Mouse (Mus musculus) midbrain, embryonic 13.5 days (tissue): ENCODE measurements around the gene Neto2. TPM values are rescaled to one million over a fixed set of nuclear protein-coding genes. Genes with fewer than 3 reads are reported as not detected.

Experiments used
- ATAC-seq: fragments of 200-750 bp; cut with Nextera tagmentation; 2 replicates; pipeline ENCODE4 v1.8.0; 2017; ENCODE audit warnings: mild to moderate bottlenecking, moderate TSS enrichment, moderate library complexity
- H3K27ac ChIP-seq: fragments of 300-500 bp; sonication (generic); 2 replicates; pipeline ENCODE4 v1.5.1; 2015; ENCODE audit warnings: inconsistent platforms, mild to moderate bottlenecking, moderate library complexity
- H3K27me3 ChIP-seq: fragments of 300-500 bp; sonication (generic); 2 replicates; pipeline ENCODE4 v1.6.1; 2015; ENCODE audit warnings: mild to moderate bottlenecking, inconsistent platforms
- H3K36me3 ChIP-seq: fragments of 300-500 bp; sonication (generic); 2 replicates; pipeline ENCODE4 v1.6.1; 2015; ENCODE audit warnings: mild to moderate bottlenecking, inconsistent platforms
- H3K4me1 ChIP-seq: fragments of 300-500 bp; sonication (generic); replicated peaks from 2 replicates; pipeline ENCODE4 v1.6.1; 2015; ENCODE audit warnings: inconsistent platforms
- H3K4me2 ChIP-seq: fragments of 300-500 bp; sonication (generic); replicated peaks from 2 replicates; pipeline ENCODE4 v1.6.1; 2015; ENCODE audit warnings: moderate library complexity, mild to moderate bottlenecking, inconsistent platforms
- H3K4me3 ChIP-seq: fragments of 300-500 bp; sonication (generic); replicated peaks from 2 replicates; pipeline ENCODE4 v1.5.1; 2015; ENCODE audit warnings: mild to moderate bottlenecking, inconsistent platforms
- H3K9ac ChIP-seq: fragments of 300-500 bp; sonication (generic); replicated peaks from 2 replicates; pipeline ENCODE4 v1.6.1; 2015; ENCODE audit warnings: mild to moderate bottlenecking, inconsistent platforms
- H3K9me3 ChIP-seq: fragments of 300-500 bp; sonication (generic); 2 replicates; pipeline ENCODE4 v1.6.1; 2016; ENCODE audit warnings: mild to moderate bottlenecking, inconsistent platforms
- WGBS: fragments of 180-500 bp; shearing (Covaris S2); methylation state at CpG from one replicate; pipeline ENCODE4 v1.1.7; 2015; 5-methylcytosine and 5-hydroxymethylcytosine counted together
- microRNA-seq: library from miRNA; unstranded; fragments of <30 nt; microRNA quantifications from one replicate; pipeline ENCODE4, GENCODE M21; 2016
- polyA plus RNA-seq: library from polyadenylated mRNA; unstranded; fragments of >200 nt; fragmentation: Nextera tagmentation; extraction: Ambion mirVana; gene quantifications from 2 replicates; pipeline ENCODE4 v1.2.1, GENCODE M21; 2015

The Neto2 gene
- polyA plus RNA-seq, 1 experiment from 2014 or later: 46.7 TPM

GRCm38 (mm10) chr8:85597413-85598191 lies 103.1 kb downstream of the Neto2 start:
- no peak overlapping the region for H3K4me2 ChIP-seq
- no peak for ATAC-seq
- H3K36me3 ChIP-seq: no peaks in the 10 kb centered on the region
- no peak overlapping the region for H3K9ac ChIP-seq
- H3K9me3 ChIP-seq: no peaks in the 10 kb centered on the region
- no peak overlapping the region for H3K27ac ChIP-seq
- H3K4me1 ChIP-seq: 0 out of 2 replicates have a peak, but pooled peaks cover 6% of the 10 kb centered on the region
- WGBS: 75% methylated on average over 8 of the region's 8 CpGs
- H3K27me3 ChIP-seq: no peaks in the 10 kb centered on the region
- H3K4me3 ChIP-seq: no peak overlapping the region

GRCm38 (mm10) chr8:85595391-85595790 lies 105.3 kb downstream of the Neto2 start:
- Histone ChIP-seq H3K4me3 (no peak overlapping the region), H3K4me2 (no peak overlapping the region), H3K36me3 (no peaks in the 10 kb centered on the region), H3K27me3 (no peaks in the 10 kb centered on the region), H3K9ac (no peak overlapping the region), H3K9me3 (no peaks in the 10 kb centered on the region), H3K27ac (no peak overlapping the region), H3K4me1 (0 out of 2 replicates have a peak, but pooled peaks cover 6% of the 10 kb centered on the region)
- WGBS: 38% methylated on average over 6 of the region's 6 CpGs
- no peak for ATAC-seq

GRCm38 (mm10) chr8:85594983-85595382 lies 105.7 kb downstream of the Neto2 start:
- WGBS: 53% methylated on average over 3 of the region's 3 CpGs
- ATAC-seq: no peak

GRCm38 (mm10) chr8:85593324-85593723 lies 107.4 kb downstream of the Neto2 start:
- WGBS: 90% methylated on average over 3 of the region's 3 CpGs
- Histone ChIP-seq H3K4me3 (no peak overlapping the region), H3K4me1 (0 out of 2 replicates have a peak, but pooled peaks cover 6% of the 10 kb centered on the region), H3K9ac (no peak overlapping the region), H3K36me3 (no peaks in the 10 kb centered on the region), H3K27ac (no peak overlapping the region), H3K4me2 (no peak overlapping the region), H3K9me3 (no peaks in the 10 kb centered on the region), H3K27me3 (no peaks in the 10 kb centered on the region)
- ATAC-seq: no peak

More at GRCm38 (mm10) chr8:85594983-85595382, 105.7 kb downstream of the Neto2 start:
- no peak overlapping the region for H3K9ac ChIP-seq
- no peaks in the 10 kb centered on the region for H3K36me3 ChIP-seq
- no peaks in the 10 kb centered on the region for H3K9me3 ChIP-seq
- no peak overlapping the region for H3K4me3 ChIP-seq
- H3K4me2 ChIP-seq: no peak overlapping the region
- no peak overlapping the region for H3K27ac ChIP-seq
- no peaks in the 10 kb centered on the region for H3K27me3 ChIP-seq
- H3K4me1 ChIP-seq: 0 out of 2 replicates have a peak, but pooled peaks cover 6% of the 10 kb centered on the region

- Histone ChIP-seq H3K4me3 (no peak overlapping the region), H3K27ac (no peak overlapping the region), H3K4me2 (no peak overlapping the region), H3K36me3 (no peaks in the 10 kb centered on the region), H3K4me1 (0 out of 2 replicates have a peak, but pooled peaks cover 6% of the 10 kb centered on the region), H3K27me3 (no peaks in the 10 kb centered on the region), H3K9me3 (no peaks in the 10 kb centered on the region), H3K9ac (no peak overlapping the region)
- no peak for ATAC-seq
- 92% methylated on average over 1 of the region's 1 CpGs for WGBS
Measured at GRCm38 (mm10) chr8:85591532-85591931, 109.2 kb downstream of the Neto2 start.

GRCm38 (mm10) chr8:85590258-85590657 lies 110.5 kb downstream of the Neto2 start:
- 89% methylated on average over 1 of the region's 1 CpGs for WGBS

GRCm38 (mm10) chr8:85588596-85588995 lies 112.1 kb downstream of the Neto2 start:
- H3K4me1 ChIP-seq: no peaks in the 10 kb centered on the region
- 82% methylated on average over 2 of the region's 2 CpGs for WGBS
- no peak overlapping the region for H3K4me2 ChIP-seq
- no peaks in the 10 kb centered on the region for H3K27me3 ChIP-seq
- no peaks in the 10 kb centered on the region for H3K36me3 ChIP-seq
- no peak overlapping the region for H3K27ac ChIP-seq
- no peaks in the 10 kb centered on the region for H3K9me3 ChIP-seq
- ATAC-seq: no peak
- no peak overlapping the region for H3K4me3 ChIP-seq
- H3K9ac ChIP-seq: no peak overlapping the region

More at GRCm38 (mm10) chr8:85590258-85590657, 110.5 kb downstream of the Neto2 start:
- no peak overlapping the region for H3K9ac ChIP-seq
- H3K4me2 ChIP-seq: no peak overlapping the region
- ATAC-seq: no peak
- 0 out of 2 replicates have a peak, but pooled peaks cover under 1% of the 10 kb centered on the region for H3K4me1 ChIP-seq
- no peak overlapping the region for H3K4me3 ChIP-seq
- H3K27ac ChIP-seq: no peak overlapping the region
- H3K9me3 ChIP-seq: no peaks in the 10 kb centered on the region
- H3K27me3 ChIP-seq: no peaks in the 10 kb centered on the region
- H3K36me3 ChIP-seq: no peaks in the 10 kb centered on the region

Small RNA genes lying within 50 kb of the gene (microRNA-seq; reads per million reads assigned to microRNA genes)
- gene Mir8109: not detected

Other genes starting within 250 kb of the Neto2 start
- 26.3 and 27.9 TPM in 2 replicates for gene Gpt2, start 208.3 kb downstream of the Neto2 start, polyA plus RNA-seq
- gene Dnaja2, start 145.6 kb downstream of the Neto2 start, polyA plus RNA-seq: 172 and 183 TPM in 2 replicates
- 155 and 157 TPM in 2 replicates for gene Itfg1, start 140.0 kb upstream of the Neto2 start, polyA plus RNA-seq
- 41.8 and 44.7 TPM in 2 replicates for gene Phkb, start 140.0 kb upstream of the Neto2 start, polyA plus RNA-seq